Mouse (Mus musculus) hindbrain, embryonic 16.5 days (tissue): ENCODE results near the gene Lca5l. TPM values are rescaled to one million over a fixed set of nuclear protein-coding genes. Genes with fewer than 3 reads are reported as not detected.

Source experiments
- ATAC-seq: fragments of 200-750 bp; cut with Nextera tagmentation; 2 replicates; pipeline ENCODE4 v1.8.0; 2017; ENCODE audit warnings: moderate TSS enrichment, moderate library complexity
- H3K27ac ChIP-seq: fragments of 300-500 bp; sonication (generic); 2 replicates; pipeline ENCODE4 v1.5.1; 2014; ENCODE audit warnings: low read depth, mild to moderate bottlenecking, control low read depth, low read length, moderate library complexity
- H3K27me3 ChIP-seq: fragments of 300-500 bp; sonication (generic); replicated peaks from 2 replicates; pipeline ENCODE4 v1.6.1; 2014; ENCODE audit warnings: low read length; ENCODE audit not compliant: control insufficient read depth, insufficient read depth
- H3K36me3 ChIP-seq: fragments of 300-500 bp; sonication (generic); 2 replicates; pipeline ENCODE4 v1.6.1; 2014; ENCODE audit warnings: mild to moderate bottlenecking, low read length, moderate library complexity, mixed read lengths; ENCODE audit not compliant: control insufficient read depth, insufficient read depth
- H3K4me1 ChIP-seq: fragments of 300-500 bp; sonication (generic); 2 replicates; pipeline ENCODE4 v1.6.1; 2014; ENCODE audit warnings: low read depth, low read length; ENCODE audit not compliant: control insufficient read depth, insufficient read depth
- H3K4me2 ChIP-seq: fragments of 300-500 bp; sonication (generic); 2 replicates; pipeline ENCODE4 v1.6.1; 2014; ENCODE audit warnings: mild to moderate bottlenecking, low read length, control low read depth, moderate library complexity
- H3K4me3 ChIP-seq: fragments of 300-500 bp; sonication (generic); 2 replicates; pipeline ENCODE4 v1.5.1; 2014; ENCODE audit warnings: mild to moderate bottlenecking, low read length, control low read depth, moderate library complexity
- H3K9ac ChIP-seq: fragments of 300-500 bp; sonication (generic); 2 replicates; pipeline ENCODE4 v1.6.1; 2014; ENCODE audit warnings: low read depth, mild to moderate bottlenecking, control low read depth, low read length, moderate library complexity
- H3K9me3 ChIP-seq: fragments of 300-500 bp; sonication (generic); 2 replicates; pipeline ENCODE4 v1.6.1; 2014; ENCODE audit warnings: mild to moderate bottlenecking, low read length, moderate library complexity; ENCODE audit not compliant: control insufficient read depth
- WGBS: fragments of 180-500 bp; shearing (Covaris S2); extraction: QIAGEN DNeasy Blood & Tissue Kit; methylation state at CpG from one replicate; pipeline ENCODE4 v1.1.7; 2014; 5-methylcytosine and 5-hydroxymethylcytosine counted together
- polyA plus RNA-seq: library from polyadenylated mRNA; unstranded; fragments of >200 nt; fragmentation: Nextera tagmentation; extraction: Ambion mirVana; gene quantifications from 2 replicates; pipeline ENCODE4 v1.2.1, GENCODE M21; 2015

The Lca5l gene
- polyA plus RNA-seq, 1 experiment from 2014 or later = 1.7 TPM

- no peak overlapping the region for H3K4me3 ChIP-seq
- no peak overlapping the region for H3K27ac ChIP-seq
- H3K9me3 ChIP-seq = no peaks in the 10 kb centered on the region
- H3K9ac ChIP-seq = no peak overlapping the region
- WGBS = 88% methylated on average over 3 of the region's 3 CpGs
- no peaks in the 10 kb centered on the region for H3K36me3 ChIP-seq
- H3K27me3 ChIP-seq = no peaks in the 10 kb centered on the region
- ATAC-seq = no peak
- H3K4me2 ChIP-seq = no peak overlapping the region
- no peaks in the 10 kb centered on the region for H3K4me1 ChIP-seq
Observed at GRCm38 (mm10) chr16:96221959-96222358, 29.9 kb upstream of the Lca5l start.

- Histone ChIP-seq H3K36me3 (no peaks in the 10 kb centered on the region), H3K27ac (no peak overlapping the region), H3K4me3 (no peak overlapping the region), H3K9ac (no peak overlapping the region), H3K27me3 (no peaks in the 10 kb centered on the region), H3K9me3 (no peaks in the 10 kb centered on the region), H3K4me2 (no peak overlapping the region), H3K4me1 (no peaks in the 10 kb centered on the region)
- 79% methylated on average over 5 of the region's 5 CpGs for WGBS
- ATAC-seq = no peak
Observed at GRCm38 (mm10) chr16:96221491-96221890, 29.4 kb upstream of the Lca5l start.

- Histone ChIP-seq H3K4me3 (no peak overlapping the region), H3K4me2 (no peak overlapping the region), H3K4me1 (no peaks in the 10 kb centered on the region), H3K27me3 (no peaks in the 10 kb centered on the region), H3K36me3 (no peaks in the 10 kb centered on the region), H3K27ac (no peak overlapping the region), H3K9ac (no peak overlapping the region), H3K9me3 (no peaks in the 10 kb centered on the region)
- WGBS = 87% methylated on average over 4 of the region's 4 CpGs
- no peak for ATAC-seq
Observed at GRCm38 (mm10) chr16:96213027-96213426, 21.0 kb upstream of the Lca5l start.

- H3K4me2 ChIP-seq = no peak overlapping the region
- ATAC-seq = no peak
- WGBS = 95% methylated on average over 7 of the region's 7 CpGs
Observed at GRCm38 (mm10) chr16:96210856-96211255, 18.8 kb upstream of the Lca5l start.

GRCm38 (mm10) chr16:96209789-96210188 lies 17.7 kb upstream of the Lca5l start:
- 82% methylated on average over 10 of the region's 10 CpGs for WGBS
- Histone ChIP-seq H3K9me3 (no peaks in the 10 kb centered on the region), H3K4me1 (no peaks in the 10 kb centered on the region), H3K4me2 (no peak overlapping the region), H3K27ac (no peak overlapping the region), H3K36me3 (no peaks in the 10 kb centered on the region), H3K27me3 (no peaks in the 10 kb centered on the region), H3K9ac (no peak overlapping the region), H3K4me3 (no peak overlapping the region)
- ATAC-seq = no peak

More at GRCm38 (mm10) chr16:96210856-96211255, 18.8 kb upstream of the Lca5l start:
- no peaks in the 10 kb centered on the region for H3K4me1 ChIP-seq
- no peaks in the 10 kb centered on the region for H3K36me3 ChIP-seq
- no peaks in the 10 kb centered on the region for H3K9me3 ChIP-seq
- no peak overlapping the region for H3K27ac ChIP-seq
- no peak overlapping the region for H3K9ac ChIP-seq
- no peaks in the 10 kb centered on the region for H3K27me3 ChIP-seq
- H3K4me3 ChIP-seq = no peak overlapping the region

GRCm38 (mm10) chr16:96201485-96202232 lies 9.6 kb upstream of the Lca5l start:
- H3K4me3 ChIP-seq = no peak overlapping the region
- no peaks in the 10 kb centered on the region for H3K36me3 ChIP-seq
- H3K9ac ChIP-seq = no peak overlapping the region
- peaks cover 7% of the 10 kb centered on the region; the same call in 1 of the 2 replicates for H3K4me1 ChIP-seq
- H3K27ac ChIP-seq = no peak overlapping the region
- no peaks in the 10 kb centered on the region for H3K27me3 ChIP-seq
- 87% methylated on average over 11 of the region's 11 CpGs for WGBS
- no peak for ATAC-seq
- H3K4me2 ChIP-seq = no peak overlapping the region
- no peaks in the 10 kb centered on the region for H3K9me3 ChIP-seq

GRCm38 (mm10) chr16:96200702-96201028 lies 8.6 kb upstream of the Lca5l start:
- ATAC-seq = no peak; the same call in 1 of the 2 replicates
- Histone ChIP-seq H3K27me3 (no peaks in the 10 kb centered on the region), H3K4me2 (peak overlapping the region; percentile 58), H3K4me3 (peak overlapping the region; percentile 26), H3K36me3 (no peaks in the 10 kb centered on the region), H3K9me3 (no peaks in the 10 kb centered on the region), H3K9ac (peak overlapping the region; percentile 4), H3K4me1 (peaks cover 7% of the 10 kb centered on the region; the same call in 1 of the 2 replicates), H3K27ac (no peak overlapping the region)
- 34% methylated on average over 9 of the region's 9 CpGs for WGBS

GRCm38 (mm10) chr16:96199913-96200701 lies 8.0 kb upstream of the Lca5l start, which contains the start of gene Sh3bgr:
TSS of gene Sh3bgr (plus strand) at chr16:96200450.
- no peaks in the 10 kb centered on the region for H3K9me3 ChIP-seq
- H3K27me3 ChIP-seq = no peaks in the 10 kb centered on the region
- 9% methylated on average over 20 of the region's 20 CpGs for WGBS
- peak; percentile 74 for ATAC-seq
- no peak within 1 kb of the TSS for H3K27ac ChIP-seq
- H3K9ac ChIP-seq = peak within 1 kb of the TSS; percentile 4
- peak within 1 kb of the TSS; percentile 58 for H3K4me2 ChIP-seq
- peak within 1 kb of the TSS; percentile 26 for H3K4me3 ChIP-seq
- H3K36me3 ChIP-seq = no peaks in the 10 kb centered on the region
- H3K4me1 ChIP-seq = peaks cover 7% of the 10 kb centered on the region; the same call in 1 of the 2 replicates

GRCm38 (mm10) chr16:96187619-96188018 lies 4.5 kb downstream of the Lca5l start:
- Histone ChIP-seq H3K4me2 (no peak overlapping the region), H3K9ac (no peak overlapping the region), H3K27ac (no peak overlapping the region), H3K27me3 (no peaks in the 10 kb centered on the region), H3K4me1 (peaks cover 7% of the 10 kb centered on the region), H3K4me3 (no peak overlapping the region), H3K36me3 (no peaks in the 10 kb centered on the region), H3K9me3 (no peaks in the 10 kb centered on the region)
- ATAC-seq = no peak
- WGBS = 89% methylated on average over 5 of the region's 5 CpGs
